Mouse (Mus musculus) embryonic facial prominence, embryonic 10.5 days (tissue): Measurements from ENCODE around the gene Cdh6. TPM values are rescaled to one million over a fixed set of nuclear protein-coding genes. Genes with fewer than 3 reads are reported as not detected.

Experiments used
- DNase-seq: peaks from one replicate; pipeline ENCODE4 v3.0.0-alpha.2; 2017; ENCODE audit warnings: low spot score
- H3K27ac ChIP-seq: fragments of 300-500 bp; sonication (generic); replicated peaks from 2 replicates; pipeline ENCODE4 v1.5.1; 2016; ENCODE audit warnings: mild to moderate bottlenecking
- H3K27me3 ChIP-seq: fragments of 300-500 bp; sonication (generic); replicated peaks from 2 replicates; pipeline ENCODE4 v1.6.1; 2016; ENCODE audit warnings: low read depth, mild to moderate bottlenecking; ENCODE audit not compliant: poor library complexity, severe bottlenecking
- H3K36me3 ChIP-seq: fragments of 300-500 bp; sonication (generic); replicated peaks from 2 replicates; pipeline ENCODE4 v1.6.1; 2016; ENCODE audit warnings: mild to moderate bottlenecking, moderate library complexity
- H3K4me1 ChIP-seq: fragments of 300-500 bp; sonication (generic); 2 replicates; pipeline ENCODE4 v1.6.1; 2016
- H3K4me3 ChIP-seq: fragments of 300-500 bp; sonication (generic); 2 replicates; pipeline ENCODE4 v1.5.1; 2016; ENCODE audit warnings: mild to moderate bottlenecking, moderate library complexity
- H3K9me3 ChIP-seq: fragments of 300-500 bp; sonication (generic); 2 replicates; pipeline ENCODE4 v1.6.1; 2016; ENCODE audit warnings: mild to moderate bottlenecking
- WGBS: fragments of 180-500 bp; shearing (Covaris S2); methylation state at CpG from one replicate; pipeline ENCODE4 v1.1.7; 2016; 5-methylcytosine and 5-hydroxymethylcytosine counted together
- polyA plus RNA-seq: library from polyadenylated mRNA; unstranded; fragments of >200 nt; fragmentation: Nextera tagmentation; extraction: Ambion mirVana; gene quantifications from 2 replicates; pipeline ENCODE4 v1.2.1, GENCODE M21; 2016

Gene Cdh6
- 15.2 and 15.9 TPM in 2 replicates for polyA plus RNA-seq

DNA sequence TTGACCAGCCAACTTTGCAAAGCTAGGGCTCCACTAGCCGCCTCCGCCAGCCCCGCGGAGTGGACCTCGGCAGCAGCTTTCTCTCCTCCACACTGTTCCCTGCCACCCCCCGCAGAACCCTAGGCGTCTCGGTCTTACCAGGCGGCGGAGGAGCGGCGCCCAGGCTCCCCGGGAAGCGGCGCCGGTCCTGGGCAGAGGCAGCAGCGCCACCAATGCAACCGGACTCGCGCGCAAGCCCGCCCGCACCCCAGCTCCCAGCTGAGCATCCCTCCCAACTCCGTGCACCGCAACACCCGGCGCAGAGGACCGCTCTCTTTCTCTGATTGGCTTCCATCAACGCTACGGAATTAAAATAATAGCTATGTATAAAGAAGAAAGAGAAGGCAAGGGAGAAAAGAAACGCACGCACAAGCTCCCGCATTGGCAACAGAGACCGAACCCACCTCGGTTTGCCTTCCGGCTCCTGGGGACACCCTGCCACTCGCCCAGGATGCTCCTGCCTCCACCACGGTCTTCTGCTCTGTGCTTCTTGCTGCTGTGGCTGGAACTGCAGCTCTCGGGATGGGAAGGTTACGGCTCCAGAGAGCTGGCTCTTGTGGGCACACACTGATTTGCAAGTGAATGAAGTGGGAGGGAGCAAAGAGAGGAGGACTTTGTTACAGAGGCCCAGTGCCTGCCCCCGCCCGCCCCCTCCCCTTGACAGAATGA lies at the start of gene Cdh6:
Gene Cdh6 (minus strand): TSS at position 605 of the 708 bp plus-strand sequence.
- Histone ChIP-seq H3K27me3 (peaks cover 33% of the 10 kb centered on the region), H3K9me3 (no peaks in the 10 kb centered on the region), H3K36me3 (no peaks in the 10 kb centered on the region), H3K4me1 (peaks cover 38% of the 10 kb centered on the region), H3K4me3 (peak within 1 kb of the TSS; percentile 76), H3K27ac (peak within 1 kb of the TSS; percentile 87)
- WGBS = under 1% methylated on average over 42 of the region's 42 CpGs
- DNase-seq = peak; percentile 85

DNA sequence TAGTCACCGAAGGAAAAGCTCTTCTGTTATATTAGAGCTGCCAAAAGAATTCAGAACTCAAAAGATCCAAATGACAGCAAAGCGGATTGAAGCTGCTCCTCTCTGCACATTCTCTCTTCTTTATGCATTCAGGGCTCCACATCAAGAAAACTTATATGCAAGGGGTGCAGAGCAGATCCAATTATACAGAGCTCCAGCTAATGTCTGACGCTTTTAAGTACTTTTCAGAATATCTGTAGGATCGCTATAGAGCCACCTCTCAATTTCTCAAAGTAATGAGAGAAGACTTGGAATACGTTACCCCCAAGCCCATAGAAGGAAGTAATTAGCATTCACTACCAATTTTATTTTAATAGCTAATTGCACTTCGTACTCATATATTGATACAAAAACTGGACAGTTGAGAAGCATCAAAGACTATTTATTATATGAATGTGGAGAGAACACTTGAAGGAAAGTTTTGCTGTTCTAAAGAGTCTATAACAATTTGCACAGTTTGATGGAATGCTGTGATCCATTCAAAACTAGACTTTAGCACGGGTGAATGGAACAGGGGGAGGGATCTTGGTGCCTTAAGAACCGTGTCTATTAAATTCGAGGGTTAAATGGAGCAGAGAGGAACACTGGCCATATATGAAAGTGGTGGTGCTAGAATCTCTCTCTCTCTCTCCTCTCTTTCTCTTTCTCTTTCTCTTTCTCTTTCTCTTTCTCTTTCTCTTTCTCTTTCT lies 46.4 kb upstream of the Cdh6 start:
- Histone ChIP-seq H3K27ac (no peak overlapping the region), H3K9me3 (no peaks in the 10 kb centered on the region), H3K27me3 (no peaks in the 10 kb centered on the region), H3K36me3 (no peaks in the 10 kb centered on the region), H3K4me1 (no peaks in the 10 kb centered on the region), H3K4me3 (no peak overlapping the region)
- 75% methylated on average over 9 of the region's 9 CpGs for WGBS
- DNase-seq = no peak

DNA sequence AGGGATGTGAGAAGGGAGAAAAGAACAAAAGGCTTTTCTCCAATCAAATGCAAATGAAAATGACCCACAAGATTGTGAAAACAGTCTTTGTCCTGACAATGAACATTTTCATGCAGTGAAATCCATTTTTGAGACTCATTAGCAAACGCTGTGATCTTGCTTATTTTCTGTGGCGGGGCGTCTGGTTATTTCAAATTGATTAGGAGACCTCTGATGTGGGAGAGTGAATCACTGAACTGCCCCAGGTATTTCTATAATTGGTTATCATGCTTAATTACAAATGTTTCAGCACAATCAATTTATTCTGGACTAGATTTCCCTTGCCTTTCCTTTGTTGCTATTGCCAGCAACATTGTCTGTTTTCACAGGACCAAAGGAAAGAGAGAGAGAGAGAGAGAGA lies 44.3 kb upstream of the Cdh6 start:
- WGBS = 84% methylated on average over 3 of the region's 3 CpGs
- Histone ChIP-seq H3K9me3 (no peaks in the 10 kb centered on the region), H3K36me3 (no peaks in the 10 kb centered on the region), H3K4me1 (peaks cover 6% of the 10 kb centered on the region), H3K4me3 (no peak overlapping the region), H3K27ac (no peak overlapping the region), H3K27me3 (no peaks in the 10 kb centered on the region)
- no peak for DNase-seq

DNA sequence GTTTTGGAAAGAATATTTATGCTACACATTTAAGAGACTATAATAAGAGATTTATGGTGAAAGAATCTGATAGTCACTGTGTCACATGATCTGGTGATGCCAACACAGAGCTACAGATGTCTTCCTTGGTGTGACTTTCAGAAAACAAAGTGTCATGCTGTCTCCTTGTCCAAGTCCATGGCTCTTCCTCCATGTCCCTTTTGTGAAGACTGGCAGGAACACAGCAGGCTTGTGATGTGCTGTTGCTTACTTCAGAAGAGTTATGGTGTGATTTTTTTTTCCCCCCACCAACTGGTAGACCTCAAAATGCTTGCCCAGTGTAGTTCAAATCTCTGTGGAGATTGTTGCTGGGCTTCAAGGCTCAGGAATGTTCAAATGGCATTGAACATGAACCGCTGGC lies 43.7 kb upstream of the Cdh6 start:
- Histone ChIP-seq H3K4me3 (no peak overlapping the region), H3K4me1 (peaks cover 11% of the 10 kb centered on the region), H3K9me3 (no peaks in the 10 kb centered on the region), H3K36me3 (no peaks in the 10 kb centered on the region), H3K27ac (peak overlapping the region; percentile 19), H3K27me3 (no peaks in the 10 kb centered on the region)
- WGBS = 91% methylated on average over 1 of the region's 1 CpGs
- DNase-seq = no peak

- 66% methylated on average over 1 of the region's 1 CpGs for WGBS
- no peak overlapping the region for H3K4me3 ChIP-seq
- no peaks in the 10 kb centered on the region for H3K36me3 ChIP-seq
- H3K27me3 ChIP-seq = no peaks in the 10 kb centered on the region
- H3K27ac ChIP-seq = no peak overlapping the region
- H3K9me3 ChIP-seq = no peaks in the 10 kb centered on the region
- DNase-seq = no peak
- H3K4me1 ChIP-seq = peaks cover 15% of the 10 kb centered on the region
These were observed 39.5 kb upstream of the Cdh6 start for GRCm38 (mm10) chr15:13212956-13213355.

- Histone ChIP-seq H3K9me3 (no peaks in the 10 kb centered on the region), H3K27me3 (no peaks in the 10 kb centered on the region), H3K4me1 (peaks cover 15% of the 10 kb centered on the region), H3K36me3 (no peaks in the 10 kb centered on the region), H3K27ac (no peak overlapping the region; the same call in 1 of the 2 replicates), H3K4me3 (no peak overlapping the region)
- no peak for DNase-seq
- 7% methylated on average over 4 of the region's 4 CpGs for WGBS
These were observed 38.7 kb upstream of the Cdh6 start for GRCm38 (mm10) chr15:13212027-13212685.

- Histone ChIP-seq H3K4me3 (no peak overlapping the region), H3K9me3 (no peaks in the 10 kb centered on the region), H3K27ac (no peak overlapping the region), H3K36me3 (no peaks in the 10 kb centered on the region), H3K4me1 (peaks cover 15% of the 10 kb centered on the region), H3K27me3 (no peaks in the 10 kb centered on the region)
- DNase-seq = no peak
- 89% methylated on average over 6 of the region's 6 CpGs for WGBS
These were observed 36.7 kb upstream of the Cdh6 start for GRCm38 (mm10) chr15:13210186-13210585.

DNA sequence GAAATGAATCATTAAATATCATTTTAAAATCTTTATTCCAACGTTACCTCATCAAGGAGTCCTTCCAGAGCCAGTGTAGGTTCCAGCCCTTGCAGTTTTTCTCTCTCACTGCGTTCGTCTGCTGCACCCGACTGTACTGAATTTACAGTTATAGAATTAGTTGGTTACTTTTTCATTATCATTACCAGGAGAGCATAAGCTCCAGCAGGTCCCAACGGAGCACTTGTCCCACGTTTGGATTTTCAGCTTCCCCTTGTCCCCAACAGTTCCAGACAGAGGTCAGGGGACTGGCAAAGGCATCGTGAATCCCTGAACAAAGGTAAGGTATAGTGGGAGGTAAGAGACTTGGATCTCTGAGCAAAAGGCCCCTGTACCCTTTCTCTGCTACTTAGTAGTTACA lies 35.2 kb upstream of the Cdh6 start:
- no peaks in the 10 kb centered on the region for H3K9me3 ChIP-seq
- H3K36me3 ChIP-seq = no peaks in the 10 kb centered on the region
- no peaks in the 10 kb centered on the region for H3K27me3 ChIP-seq
- H3K4me3 ChIP-seq = no peak overlapping the region
- 86% methylated on average over 7 of the region's 7 CpGs for WGBS
- peaks cover 15% of the 10 kb centered on the region for H3K4me1 ChIP-seq
- no peak for DNase-seq
- H3K27ac ChIP-seq = no peak overlapping the region

DNA sequence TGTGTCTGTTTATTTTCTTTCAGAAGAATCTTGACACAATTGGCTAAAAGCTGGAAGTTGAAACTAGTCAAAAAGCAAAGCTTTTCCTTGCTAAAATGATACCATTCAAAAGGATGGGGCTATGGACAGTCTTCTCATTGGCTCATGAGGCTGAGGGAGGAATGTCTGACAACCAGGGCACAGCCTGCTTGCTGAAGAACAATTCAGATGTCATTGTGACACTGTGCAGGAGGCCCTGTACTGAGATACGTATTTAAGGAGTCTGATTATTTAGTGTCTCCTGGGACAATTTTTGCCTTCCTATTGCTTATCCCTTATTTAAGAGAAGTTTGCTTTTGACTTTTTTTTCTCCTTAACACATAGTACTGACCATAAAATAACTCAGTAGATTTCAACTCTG lies 22.8 kb upstream of the Cdh6 start:
- H3K4me3 ChIP-seq = no peak overlapping the region
- no peaks in the 10 kb centered on the region for H3K4me1 ChIP-seq
- H3K9me3 ChIP-seq = no peaks in the 10 kb centered on the region
- no peak for DNase-seq
- H3K27ac ChIP-seq = no peak overlapping the region
- H3K27me3 ChIP-seq = no peaks in the 10 kb centered on the region
- WGBS = 30% methylated on average over 1 of the region's 1 CpGs
- no peaks in the 10 kb centered on the region for H3K36me3 ChIP-seq

- H3K36me3 ChIP-seq = no peaks in the 10 kb centered on the region
- no peaks in the 10 kb centered on the region for H3K27me3 ChIP-seq
- H3K4me3 ChIP-seq = no peak overlapping the region
- H3K27ac ChIP-seq = no peak overlapping the region
- no peak for DNase-seq
- no peaks in the 10 kb centered on the region for H3K9me3 ChIP-seq
- no peaks in the 10 kb centered on the region for H3K4me1 ChIP-seq
These were observed 20.6 kb upstream of the Cdh6 start for GRCm38 (mm10) chr15:13194048-13194447.

DNA sequence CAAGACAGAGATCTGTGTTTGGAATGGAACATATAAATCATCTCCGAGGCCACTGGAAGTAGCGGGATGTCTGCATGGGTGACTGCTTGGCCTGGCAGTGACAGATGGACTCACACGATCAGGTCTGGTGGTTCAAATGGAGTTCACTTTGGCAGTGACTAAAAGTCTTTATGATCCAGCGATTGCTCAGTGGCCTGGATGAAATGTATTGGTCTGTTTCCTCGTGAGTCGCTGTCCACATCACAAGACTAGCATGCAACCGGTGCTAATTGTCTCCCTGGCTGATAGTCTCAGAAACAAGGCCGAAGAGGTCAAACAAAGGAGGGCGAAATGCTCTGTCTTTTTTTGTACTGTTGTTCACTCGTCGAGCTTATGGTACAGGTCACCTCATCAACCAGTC lies 19.6 kb upstream of the Cdh6 start:
- Histone ChIP-seq H3K9me3 (no peaks in the 10 kb centered on the region), H3K27me3 (no peaks in the 10 kb centered on the region), H3K4me1 (no peaks in the 10 kb centered on the region), H3K36me3 (no peaks in the 10 kb centered on the region), H3K4me3 (no peak overlapping the region), H3K27ac (no peak overlapping the region)
- no peak for DNase-seq
- 77% methylated on average over 11 of the region's 11 CpGs for WGBS

GRCm38 (mm10) chr15:13183661-13184060 lies 10.2 kb upstream of the Cdh6 start:
- Histone ChIP-seq H3K4me3 (no peak overlapping the region), H3K27me3 (no peaks in the 10 kb centered on the region), H3K36me3 (no peaks in the 10 kb centered on the region), H3K27ac (no peak overlapping the region), H3K4me1 (no peaks in the 10 kb centered on the region), H3K9me3 (no peaks in the 10 kb centered on the region)
- no peak for DNase-seq
- 90% methylated on average over 5 of the region's 5 CpGs for WGBS

- WGBS = 82% methylated on average over 8 of the region's 8 CpGs
- DNase-seq = no peak
- no peaks in the 10 kb centered on the region for H3K9me3 ChIP-seq
These were observed 8.0 kb upstream of the Cdh6 start for GRCm38 (mm10) chr15:13181430-13181829.

More at GRCm38 (mm10) chr15:13181430-13181829, 8.0 kb upstream of the Cdh6 start:
- H3K27ac ChIP-seq = no peak overlapping the region
- H3K36me3 ChIP-seq = no peaks in the 10 kb centered on the region
- no peaks in the 10 kb centered on the region for H3K4me1 ChIP-seq
- H3K27me3 ChIP-seq = peaks cover 6% of the 10 kb centered on the region; the same call in 1 of the 2 replicates
- no peak overlapping the region for H3K4me3 ChIP-seq
